ENCODE assay signal across 11 mouse cellular contexts in the genomic region with DNA sequence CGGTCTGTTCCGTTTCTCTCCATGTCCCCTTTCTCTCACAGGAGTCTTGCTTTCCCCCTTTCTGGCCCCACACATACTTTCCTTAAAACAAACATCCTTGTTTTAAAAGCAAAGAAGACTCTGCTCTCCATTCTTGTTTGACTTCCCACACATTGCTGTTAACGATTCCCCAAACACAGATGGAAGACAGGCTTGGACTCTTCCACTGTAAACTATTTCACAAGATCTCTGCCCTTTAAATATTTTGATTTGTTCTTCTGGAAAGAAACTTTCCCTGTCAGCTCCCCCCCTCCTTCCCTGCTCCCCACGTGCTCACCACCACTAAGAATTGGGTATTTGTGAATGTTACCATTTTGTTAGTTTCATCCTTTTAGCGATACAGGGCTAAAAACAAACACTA.
"Had no signal": no experiment of that assay in that cellular context is flagged by ENCODE, and none has a peak within 500 bp of the region (broad histone marks: within the 10 kb centered on the region; RNA-seq: fewer than 3 reads in every experiment).

No protein-coding gene starts in this region.

- DNase-seq: kidney, adult 11 months; kidney, postnatal 14 days; lung, postnatal 36 days; thymus, postnatal 36 days had no signal

- H3K4me2 ChIP-seq: liver, embryonic 15.5 days; midbrain, embryonic 11.5 days; midbrain, embryonic 15.5 days; neural tube, embryonic 12.5 days had no signal

- H3K9ac ChIP-seq: liver, embryonic 15.5 days; midbrain, embryonic 15.5 days; neural tube, embryonic 12.5 days had no signal

- ATAC-seq: hindbrain, postnatal 0 days; midbrain, embryonic 15.5 days had no signal

- H3K27me3 ChIP-seq: liver, embryonic 15.5 days; midbrain, embryonic 15.5 days; neural tube, embryonic 12.5 days had no signal

- H3K4me1 ChIP-seq: liver, embryonic 15.5 days; midbrain, embryonic 15.5 days; neural tube, embryonic 12.5 days had no signal

- H3K4me3 ChIP-seq: left cerebral cortex, adult 2 months; limb, embryonic 10.5 days; liver, embryonic 15.5 days; midbrain, embryonic 15.5 days; neural tube, embryonic 12.5 days had no signal

- H3K36me3 ChIP-seq: limb, embryonic 10.5 days; liver, embryonic 15.5 days; midbrain, embryonic 15.5 days; neural tube, embryonic 12.5 days had no signal

- H3K27ac ChIP-seq: hindbrain, postnatal 0 days; left cerebral cortex, adult 2 months; limb, embryonic 10.5 days; liver, embryonic 15.5 days; midbrain, embryonic 15.5 days; neural tube, embryonic 12.5 days had no signal

- H3K9me3 ChIP-seq: limb, embryonic 10.5 days; liver, embryonic 15.5 days; midbrain, embryonic 15.5 days; neural tube, embryonic 12.5 days had no signal
